In the genomic region with DNA sequence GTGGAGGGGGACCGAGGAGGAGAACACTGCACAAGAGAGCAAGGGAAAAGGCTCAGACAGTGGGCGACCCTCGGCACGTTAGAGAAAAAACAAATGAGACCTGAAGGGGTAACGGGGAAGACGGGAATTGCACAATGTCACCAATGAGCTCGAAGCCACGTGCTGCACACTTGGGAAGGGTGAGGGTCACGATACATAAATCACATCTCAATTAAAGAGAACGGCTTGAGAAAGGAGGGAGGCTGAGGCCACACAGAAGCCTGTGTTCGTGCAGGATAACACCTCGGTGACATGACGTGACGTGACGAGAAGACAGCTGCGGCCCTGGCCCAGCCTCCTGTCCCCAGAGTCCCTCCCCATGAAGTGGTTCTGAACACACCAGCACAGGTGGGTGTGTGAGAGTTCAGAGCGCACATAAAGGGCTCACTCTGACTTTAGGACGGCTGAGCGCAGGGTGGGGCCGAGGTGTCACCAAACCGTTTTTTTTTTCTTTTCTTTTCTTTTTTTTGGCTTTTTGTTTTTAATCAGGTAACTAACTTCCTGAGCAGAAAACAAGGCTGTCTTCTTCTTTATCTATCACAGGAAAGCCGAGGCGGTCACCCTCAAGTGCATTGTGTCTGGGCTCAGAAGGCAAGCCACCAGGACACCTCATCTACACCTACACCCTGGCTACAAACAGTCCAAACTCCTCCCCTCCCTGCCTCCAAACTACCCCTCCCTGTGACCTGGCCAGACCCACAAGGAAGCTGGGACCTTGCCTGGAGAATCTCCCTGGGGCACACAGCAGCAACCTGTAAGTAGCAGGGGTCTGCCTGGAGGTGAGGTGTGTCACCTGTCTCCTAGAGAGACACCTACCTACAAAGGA, we compare ENCODE assay signal across 14 mouse cellular contexts. TPM values are rescaled to one million over a fixed set of nuclear protein-coding genes. Genes with fewer than 3 reads are reported as not detected.
A peak's percentile ranks its signal among the peaks of the same experiment; 100 is the strongest.
DNase-seq lines count a peak whose midpoint lies in the region; ATAC-seq and TF ChIP-seq lines count a peak whose summit lies in the region.
"Had no signal": no experiment of that assay in that cellular context is flagged by ENCODE, and none has a peak within 500 bp of the region (broad histone marks: within the 10 kb centered on the region; RNA-seq: fewer than 3 reads in every experiment).

No protein-coding gene starts in this region.

- TF ChIP-seq CTCF in left cerebral cortex, adult 2 months (IDR thresholded peaks at IDR 0.05) = no peak
- TF ChIP-seq CTCF in thymus, adult 2 months (IDR thresholded peaks at IDR 0.05; ENCODE audit: borderline replicate concordance, control insufficient read depth, extremely low read depth, insufficient read depth, low read length, poor library complexity) = no peak
- TF ChIP-seq CTCF in gastrocnemius, adult 2 months (IDR thresholded peaks at IDR 0.05) = no peak
- TF ChIP-seq CTCF in heart, adult 2 months (IDR thresholded peaks at IDR 0.05) = no peak

- intact Hi-C loops in left cerebral cortex, adult 2 months (cut with DNase I) = no loop called here
- intact Hi-C loops in left cerebral cortex, postnatal 10 days (cut with DNase I) = no loop called here
- intact Hi-C loops in gastrocnemius, adult 2 months (cut with DNase I) = no loop called here
- intact Hi-C loops in heart, adult 2 months (cut with DNase I) = no loop called here

- peaks cover 95% of the 10 kb centered on the region for H3K4me1 ChIP-seq in liver, embryonic 13.5 days (replicated peaks)
- H3K4me1 ChIP-seq in thymus, adult 2 months (replicated peaks; ENCODE audit: control insufficient read depth, insufficient read depth, low read length) = peaks cover 55% of the 10 kb centered on the region
- H3K4me1 ChIP-seq in heart, adult 2 months (ENCODE audit: control insufficient read depth, insufficient read depth, low read length) = no peaks in the 10 kb centered on the region; the same call in 1 of the 2 replicates
- no peaks in the 10 kb centered on the region for H3K4me1 ChIP-seq in intestine, embryonic 15.5 days (replicated peaks)
- H3K4me1 ChIP-seq: midbrain, embryonic 15.5 days had no signal

- H3K9me3 ChIP-seq in liver, embryonic 13.5 days (replicated peaks) = 0 out of 2 replicates have a peak, but pooled peaks cover 4% of the 10 kb centered on the region
- no peaks in the 10 kb centered on the region for H3K9me3 ChIP-seq in intestine, embryonic 15.5 days
- H3K9me3 ChIP-seq: heart, embryonic 13.5 days; midbrain, embryonic 15.5 days had no signal

- 46% methylated on average over 23 of the region's 23 CpGs for WGBS in liver, embryonic 13.5 days (ENCODE audit: insufficient replicate concordance)
- WGBS in thymus, adult 2 months = 76% methylated on average over 23 of the region's 23 CpGs
- WGBS in heart, adult 2 months = 79% methylated on average over 23 of the region's 23 CpGs
- WGBS in intestine, embryonic 15.5 days = 65% methylated on average over 23 of the region's 23 CpGs

- peaks cover 24% of the 10 kb centered on the region for H3K36me3 ChIP-seq in liver, embryonic 13.5 days
- H3K36me3 ChIP-seq in thymus, adult 2 months (ENCODE audit: control insufficient read depth, insufficient read depth, low read length) = peaks cover 7% of the 10 kb centered on the region; the same call in 1 of the 2 replicates
- H3K36me3 ChIP-seq in heart, adult 2 months (ENCODE audit: control insufficient read depth, insufficient read depth, low read length) = no peaks in the 10 kb centered on the region
- 0 out of 2 replicates have a peak, but pooled peaks cover 4% of the 10 kb centered on the region for H3K36me3 ChIP-seq in intestine, embryonic 15.5 days
- H3K36me3 ChIP-seq: midbrain, embryonic 15.5 days had no signal

- peak overlapping the region; percentile 82 for H3K4me2 ChIP-seq in liver, embryonic 13.5 days
- no peak overlapping the region for H3K4me2 ChIP-seq in intestine, embryonic 15.5 days (replicated peaks)
- H3K4me2 ChIP-seq: heart, embryonic 13.5 days; midbrain, embryonic 15.5 days had no signal

- H3K27ac ChIP-seq in left cerebral cortex, adult 2 months = peak overlapping the region; percentile 74
- H3K27ac ChIP-seq in liver, embryonic 13.5 days = peak overlapping the region; percentile 98
- peak overlapping the region; percentile 53; the same call in 1 of the 2 replicates for H3K27ac ChIP-seq in thymus, adult 2 months (ENCODE audit: control insufficient read depth, insufficient read depth, low read length)
- H3K27ac ChIP-seq in gastrocnemius, adult 2 months = no peak overlapping the region
- H3K27ac ChIP-seq in heart, adult 2 months = no peak overlapping the region
- H3K27ac ChIP-seq in intestine, embryonic 15.5 days = no peak overlapping the region
- H3K27ac ChIP-seq: heart, embryonic 13.5 days; midbrain, embryonic 15.5 days had no signal

- peak; percentile 93 for ATAC-seq in activated CD4-positive, CD25-positive, alpha-beta regulatory T cell, adult 4 months
- ATAC-seq in liver, embryonic 13.5 days (ENCODE audit: low read depth) = no peak
- no peak for ATAC-seq in intestine, embryonic 15.5 days
- ATAC-seq: midbrain, embryonic 15.5 days had no signal

- TF ChIP-seq EP300 in heart, adult 2 months (IDR thresholded peaks at IDR 0.05; ENCODE audit: insufficient read depth, low read depth, low read length) = no peak

- TF ChIP-seq POLR2A in thymus, adult 2 months (IDR thresholded peaks at IDR 0.05; ENCODE audit: control insufficient read depth, extremely low read depth, insufficient read depth, low read length, poor library complexity) = no peak
- no peak for TF ChIP-seq POLR2A in heart, adult 2 months (IDR thresholded peaks at IDR 0.05; ENCODE audit: insufficient read depth, low read depth, low read length)

- H3K4me3 ChIP-seq in left cerebral cortex, adult 2 months = no peak overlapping the region
- peak overlapping the region; percentile 63 for H3K4me3 ChIP-seq in liver, embryonic 13.5 days (replicated peaks)
- no peak overlapping the region for H3K4me3 ChIP-seq in thymus, adult 2 months (ENCODE audit: control insufficient read depth, insufficient read depth, low read length)
- no peak overlapping the region for H3K4me3 ChIP-seq in gastrocnemius, adult 2 months
- H3K4me3 ChIP-seq in heart, adult 2 months = no peak overlapping the region
- no peak overlapping the region for H3K4me3 ChIP-seq in intestine, embryonic 15.5 days (replicated peaks)
- H3K4me3 ChIP-seq: heart, embryonic 13.5 days; midbrain, embryonic 15.5 days had no signal

- H3K27me3 ChIP-seq in liver, embryonic 13.5 days = no peaks in the 10 kb centered on the region
- H3K27me3 ChIP-seq in thymus, adult 2 months (ENCODE audit: control insufficient read depth, insufficient read depth, low read length) = no peaks in the 10 kb centered on the region
- no peaks in the 10 kb centered on the region for H3K27me3 ChIP-seq in heart, adult 2 months (ENCODE audit: control insufficient read depth, insufficient read depth, low read length)
- H3K27me3 ChIP-seq in intestine, embryonic 15.5 days (replicated peaks) = no peaks in the 10 kb centered on the region
- H3K27me3 ChIP-seq: CH12.LX; heart, embryonic 13.5 days; midbrain, embryonic 15.5 days had no signal

- DNase-seq in left cerebral cortex, adult 2 months (ENCODE audit: extremely low spot score in 1 of 2, low spot score in 2 of 2) = no peak
- DNase-seq in left cerebral cortex, postnatal 10 days (ENCODE audit: extremely low spot score in 1 of 2, low spot score in 2 of 2) = no peak
- DNase-seq in liver, embryonic 13.5 days = no peak
- peak; percentile 29 for DNase-seq in thymus, adult 2 months
- DNase-seq in gastrocnemius, adult 2 months = no peak
- DNase-seq in heart, adult 2 months = no peak
- DNase-seq: cerebellum, adult 2 months; layer of hippocampus, postnatal 36 days; lung, adult 2 months had no signal

- no peaks in the 10 kb centered on the region for H3K79me2 ChIP-seq in heart, adult 2 months (replicated peaks; ENCODE audit: control insufficient read depth, insufficient read depth, low read length)

- peak overlapping the region; percentile 80 for H3K9ac ChIP-seq in liver, embryonic 13.5 days
- no peak overlapping the region for H3K9ac ChIP-seq in heart, adult 2 months (ENCODE audit: low read depth, low read length)
- H3K9ac ChIP-seq in intestine, embryonic 15.5 days = no peak overlapping the region
- H3K9ac ChIP-seq: heart, embryonic 13.5 days; midbrain, embryonic 15.5 days had no signal

RNA-seq across cellular contexts. Expression of gene Prex1, which starts 12.2 kb away (rescaled TPM):
- 100 to 1,000 TPM; 110 to 115 TPM for total RNA-seq in left cerebral cortex, adult 2 months (2021)
- total RNA-seq in left cerebral cortex, postnatal 10 days (2021) = 100 to 1,000 TPM in 1 of 2 experiments, 10 to 100 TPM in 1; 90.8 to 102 TPM
- polyA plus RNA-seq in activated CD4-positive, CD25-positive, alpha-beta regulatory T cell, adult 4 months (2017; shearing (Covaris generic)) = 10 to 100 TPM; 34.5 to 45.2 TPM
- 9.1 and 9.8 TPM in 2 replicates for polyA plus RNA-seq in liver, embryonic 13.5 days (2015; fragmentation: Nextera tagmentation; extraction: Ambion mirVana)
- 264 and 297 TPM in 2 replicates for polyA plus RNA-seq in thymus, adult 2 months (2012; rRNA removed)
- 1 to 10 TPM; 3.0 to 5.2 TPM for total RNA-seq in gastrocnemius, adult 2 months (2021)
- total RNA-seq in heart, adult 2 months (2021) = 1 to 10 TPM; 5.2 to 6.0 TPM
- 9.3 and 9.8 TPM in 2 replicates for polyA plus RNA-seq in heart, adult 2 months (2012; rRNA removed)
- polyA plus RNA-seq in intestine, embryonic 15.5 days (2015; fragmentation: Nextera tagmentation; extraction: Ambion mirVana) = 9.6 and 10.6 TPM in 2 replicates

Comparison
In these comparisons a context has a peak if more than half of its experiments do, and no peak if none do; other contexts are left out.
1. H3K27ac ChIP-seq: peak in left cerebral cortex, adult 2 months (single experiment), liver, embryonic 13.5 days (single experiment) and thymus, adult 2 months (single experiment); none in gastrocnemius, adult 2 months (single experiment), heart, adult 2 months (single experiment) and intestine, embryonic 15.5 days (single experiment).